Mouse (Mus musculus): ENCODE measurements around the gene Fer1l4. TPM values are rescaled to one million over a fixed set of nuclear protein-coding genes. Genes with fewer than 3 reads are reported as not detected.

The Fer1l4 gene
- not detected in 2 replicates for polyA plus RNA-seq (2014; fragmentation: Nextera tagmentation; extraction: Ambion mirVana)

DNA sequence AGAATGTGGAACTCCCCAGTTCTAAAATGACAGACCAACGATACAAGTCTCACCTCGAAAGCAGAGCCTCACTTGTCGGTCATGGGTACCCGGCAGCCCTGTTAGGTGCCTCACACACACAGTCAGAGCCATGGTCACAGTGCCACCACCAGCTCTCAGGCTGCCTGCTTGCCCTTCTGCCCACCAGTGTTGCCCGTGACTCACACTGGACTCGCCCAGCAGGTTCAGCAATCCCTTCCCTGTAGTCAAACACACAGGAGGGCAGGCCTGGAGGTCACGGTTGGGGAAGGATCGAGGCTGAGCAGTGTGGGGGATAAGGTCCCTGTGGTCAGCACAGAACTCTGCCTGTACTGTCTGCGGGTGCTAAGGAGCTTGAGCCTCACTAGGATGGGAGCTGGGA lies at the start of gene Fer1l4:
Gene Fer1l4 (minus strand): TSS at position 132 of the 400 bp plus-strand sequence.
- 89% methylated on average over 9 of the region's 9 CpGs for WGBS

DNA sequence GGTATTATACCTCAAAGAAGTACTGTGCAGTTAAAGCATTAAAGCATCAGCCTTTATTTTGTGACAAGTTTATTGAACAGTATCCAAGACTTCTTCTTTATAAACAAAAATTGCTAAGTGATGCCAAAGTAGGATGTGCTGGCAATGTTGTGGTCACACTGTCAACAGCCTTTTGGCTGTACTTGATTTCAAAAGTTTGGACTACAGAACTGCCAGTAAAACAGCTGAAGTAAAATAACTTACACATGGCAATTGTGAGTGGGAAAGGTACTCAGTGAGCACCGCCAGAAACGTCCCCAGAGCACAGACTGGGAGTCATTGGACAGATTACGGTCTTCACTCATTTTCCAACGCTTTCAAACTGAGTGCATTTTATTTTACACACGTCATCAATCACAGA lies 39.2 kb upstream of the Fer1l4 start:
- DNase-seq (ENCODE audit: low spot score) = no peak
- H3K4me2 ChIP-seq (ENCODE audit: low read depth) = no peak overlapping the region
- H3K27me3 ChIP-seq (ENCODE audit: control insufficient read depth, insufficient read depth, low read length) = no peaks in the 10 kb centered on the region
- H3K27ac ChIP-seq (ENCODE audit: low read depth, low read length) = no peak overlapping the region
- H3K4me1 ChIP-seq (ENCODE audit: control insufficient read depth, insufficient read depth, low read length) = no peaks in the 10 kb centered on the region
- no peak overlapping the region for H3K4me3 ChIP-seq (ENCODE audit: low read depth, low read length)
- no peak for ATAC-seq (ENCODE audit: insufficient read depth, low FRiP score, low TSS enrichment)
- WGBS = 91% methylated on average over 5 of the region's 5 CpGs
- no peaks in the 10 kb centered on the region for H3K9me3 ChIP-seq (ENCODE audit: control insufficient read depth, low read length)
- no peak overlapping the region for H3K9ac ChIP-seq (ENCODE audit: low read length)
- H3K36me3 ChIP-seq (ENCODE audit: control insufficient read depth, insufficient read depth, low read length) = peaks cover 6% of the 10 kb centered on the region

More for the DNA sequence above, at the start of gene Fer1l4:
- DNase-seq (ENCODE audit: low spot score) (no peak), ATAC-seq (ENCODE audit: insufficient read depth, low FRiP score, low TSS enrichment) (no peak)
- Histone ChIP-seq H3K9ac (ENCODE audit: low read length) (no peak within 1 kb of the TSS), H3K36me3 (ENCODE audit: control insufficient read depth, insufficient read depth, low read length) (no peaks in the 10 kb centered on the region), H3K9me3 (ENCODE audit: control insufficient read depth, low read length) (no peaks in the 10 kb centered on the region), H3K4me2 (ENCODE audit: low read depth) (no peak within 1 kb of the TSS), H3K4me1 (ENCODE audit: control insufficient read depth, insufficient read depth, low read length) (no peaks in the 10 kb centered on the region), H3K27ac (ENCODE audit: low read depth, low read length) (no peak within 1 kb of the TSS), H3K4me3 (ENCODE audit: low read depth, low read length) (no peak within 1 kb of the TSS), H3K27me3 (ENCODE audit: control insufficient read depth, insufficient read depth, low read length) (no peaks in the 10 kb centered on the region)

DNA sequence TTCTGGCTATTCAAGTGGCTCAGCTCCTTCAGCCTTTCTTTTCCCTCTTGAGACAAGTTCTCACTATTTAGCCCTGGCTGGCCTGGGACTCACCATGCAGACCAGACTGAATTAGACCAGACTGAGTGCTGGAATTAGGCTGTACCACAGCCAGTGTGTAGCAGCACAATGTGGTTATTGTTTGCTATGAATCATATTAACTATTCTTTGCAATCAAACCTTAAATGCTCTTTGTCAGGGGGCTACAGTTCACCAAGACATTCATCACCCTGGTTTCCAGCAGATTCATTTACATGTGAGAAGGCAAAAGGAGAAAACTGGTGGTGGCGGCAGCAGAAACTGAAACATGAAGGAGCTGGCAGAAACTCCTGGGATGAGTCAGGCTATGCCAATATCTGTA lies 37.1 kb upstream of the Fer1l4 start:
- no peak for ATAC-seq (ENCODE audit: insufficient read depth, low FRiP score, low TSS enrichment)
- Histone ChIP-seq H3K36me3 (ENCODE audit: control insufficient read depth, insufficient read depth, low read length) (no peaks in the 10 kb centered on the region), H3K9me3 (ENCODE audit: control insufficient read depth, low read length) (no peaks in the 10 kb centered on the region), H3K4me2 (ENCODE audit: low read depth) (no peak overlapping the region), H3K27me3 (ENCODE audit: control insufficient read depth, insufficient read depth, low read length) (no peaks in the 10 kb centered on the region), H3K4me3 (ENCODE audit: low read depth, low read length) (no peak overlapping the region), H3K4me1 (ENCODE audit: control insufficient read depth, insufficient read depth, low read length) (no peaks in the 10 kb centered on the region), H3K9ac (ENCODE audit: low read length) (no peak overlapping the region), H3K27ac (ENCODE audit: low read depth, low read length) (no peak overlapping the region)
- 75% methylated on average over 1 of the region's 1 CpGs for WGBS
- no peak for DNase-seq (ENCODE audit: low spot score)

DNA sequence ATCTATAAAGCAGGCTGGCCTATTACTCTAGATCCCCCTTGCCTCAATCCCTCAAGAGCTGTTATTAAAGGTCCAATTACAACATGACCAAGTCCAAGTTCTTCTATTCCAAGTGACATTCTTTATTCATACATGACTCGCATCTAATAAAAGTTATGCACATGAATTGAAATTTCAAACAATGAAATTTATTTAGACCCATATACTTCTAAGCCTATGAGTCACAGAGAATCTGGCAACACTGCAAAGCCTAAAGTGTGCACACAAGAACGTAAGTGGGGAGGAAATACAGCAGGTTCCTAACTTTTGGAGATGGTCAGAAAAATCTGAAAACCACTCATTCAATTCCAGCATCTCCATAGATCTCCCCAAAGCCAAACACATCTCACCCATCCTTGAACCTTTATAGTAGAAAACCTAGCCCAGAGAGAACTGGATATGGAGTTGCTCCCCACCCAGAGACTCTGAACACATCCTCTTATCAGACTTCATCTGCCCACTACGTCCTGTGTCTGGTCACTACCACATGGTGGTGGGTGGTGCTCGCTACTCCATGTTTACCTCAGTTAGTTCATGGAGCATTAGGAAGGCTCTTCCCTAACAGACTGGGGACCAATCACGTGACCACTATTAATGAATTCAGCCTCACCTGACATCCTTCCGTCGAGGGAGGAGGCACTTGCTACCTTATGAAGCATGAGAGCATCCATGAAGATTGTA lies 34.8 kb upstream of the Fer1l4 start:
- H3K9me3 ChIP-seq (ENCODE audit: control insufficient read depth, low read length) = no peaks in the 10 kb centered on the region
- no peaks in the 10 kb centered on the region for H3K4me1 ChIP-seq (ENCODE audit: control insufficient read depth, insufficient read depth, low read length)
- no peak overlapping the region for H3K9ac ChIP-seq (ENCODE audit: low read length)
- DNase-seq (ENCODE audit: low spot score) (no peak), ATAC-seq (ENCODE audit: insufficient read depth, low FRiP score, low TSS enrichment) (no peak)
- H3K4me2 ChIP-seq (ENCODE audit: low read depth) = no peak overlapping the region
- no peaks in the 10 kb centered on the region for H3K27me3 ChIP-seq (ENCODE audit: control insufficient read depth, insufficient read depth, low read length)
- no peak overlapping the region for H3K27ac ChIP-seq (ENCODE audit: low read depth, low read length)
- no peaks in the 10 kb centered on the region for H3K36me3 ChIP-seq (ENCODE audit: control insufficient read depth, insufficient read depth, low read length)
- WGBS = 91% methylated on average over 7 of the region's 7 CpGs
- no peak overlapping the region for H3K4me3 ChIP-seq (ENCODE audit: low read depth, low read length)

DNA sequence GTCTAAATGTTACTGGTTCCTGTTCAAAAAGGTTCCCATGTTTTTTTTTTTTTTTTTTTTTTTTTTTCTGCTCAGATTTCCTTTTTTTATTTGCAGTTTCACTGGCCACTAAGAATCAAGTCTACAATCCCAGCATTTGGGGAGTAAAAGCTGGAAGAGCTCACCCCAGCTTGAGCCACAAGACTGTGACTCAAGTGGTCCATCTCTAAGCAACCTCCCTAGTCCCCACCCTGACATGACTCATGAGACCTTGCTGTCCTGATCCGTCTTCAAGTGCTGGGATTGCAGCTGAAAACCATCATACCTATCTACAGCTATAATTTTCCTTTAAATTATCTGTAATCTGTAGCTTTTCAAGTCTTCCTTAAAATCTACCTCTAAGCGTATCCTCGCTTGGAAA lies 31.8 kb upstream of the Fer1l4 start:
- Histone ChIP-seq H3K9ac (ENCODE audit: low read length) (no peak overlapping the region), H3K27me3 (ENCODE audit: control insufficient read depth, insufficient read depth, low read length) (no peaks in the 10 kb centered on the region), H3K4me3 (ENCODE audit: low read depth, low read length) (no peak overlapping the region), H3K27ac (ENCODE audit: low read depth, low read length) (no peak overlapping the region), H3K4me2 (ENCODE audit: low read depth) (no peak overlapping the region), H3K9me3 (ENCODE audit: control insufficient read depth, low read length) (no peaks in the 10 kb centered on the region), H3K4me1 (ENCODE audit: control insufficient read depth, insufficient read depth, low read length) (no peaks in the 10 kb centered on the region), H3K36me3 (ENCODE audit: control insufficient read depth, insufficient read depth, low read length) (no peaks in the 10 kb centered on the region)
- WGBS = 92% methylated on average over 3 of the region's 3 CpGs
- DNase-seq (ENCODE audit: low spot score) = no peak
- ATAC-seq (ENCODE audit: insufficient read depth, low FRiP score, low TSS enrichment) = no peak

GRCm38 (mm10) chr2:156080391-156080790 lies 27.6 kb upstream of the Fer1l4 start:
- Histone ChIP-seq H3K4me2 (ENCODE audit: low read depth) (no peak overlapping the region), H3K27ac (ENCODE audit: low read depth, low read length) (no peak overlapping the region), H3K9ac (ENCODE audit: low read length) (no peak overlapping the region), H3K4me3 (ENCODE audit: low read depth, low read length) (no peak overlapping the region), H3K4me1 (ENCODE audit: control insufficient read depth, insufficient read depth, low read length) (no peaks in the 10 kb centered on the region), H3K9me3 (ENCODE audit: control insufficient read depth, low read length) (no peaks in the 10 kb centered on the region), H3K36me3 (ENCODE audit: control insufficient read depth, insufficient read depth, low read length) (peaks cover 18% of the 10 kb centered on the region), H3K27me3 (ENCODE audit: control insufficient read depth, insufficient read depth, low read length) (no peaks in the 10 kb centered on the region)
- WGBS = 89% methylated on average over 7 of the region's 7 CpGs
- DNase-seq (ENCODE audit: low spot score) (no peak), ATAC-seq (ENCODE audit: insufficient read depth, low FRiP score, low TSS enrichment) (no peak)

- Histone ChIP-seq H3K27ac (ENCODE audit: low read depth, low read length) (no peak overlapping the region), H3K4me3 (ENCODE audit: low read depth, low read length) (no peak overlapping the region), H3K9ac (ENCODE audit: low read length) (no peak overlapping the region), H3K9me3 (ENCODE audit: control insufficient read depth, low read length) (no peaks in the 10 kb centered on the region), H3K4me2 (ENCODE audit: low read depth) (no peak overlapping the region), H3K27me3 (ENCODE audit: control insufficient read depth, insufficient read depth, low read length) (no peaks in the 10 kb centered on the region), H3K36me3 (ENCODE audit: control insufficient read depth, insufficient read depth, low read length) (peaks cover 20% of the 10 kb centered on the region), H3K4me1 (ENCODE audit: control insufficient read depth, insufficient read depth, low read length) (no peaks in the 10 kb centered on the region)
- WGBS = 65% methylated on average over 4 of the region's 4 CpGs
- ATAC-seq (ENCODE audit: insufficient read depth, low FRiP score, low TSS enrichment) (no peak; the same call in 1 of the 2 replicates), DNase-seq (ENCODE audit: low spot score) (no peak)
Observed at GRCm38 (mm10) chr2:156079674-156080073, 26.9 kb upstream of the Fer1l4 start.

- DNase-seq (ENCODE audit: low spot score) = no peak
- 93% methylated on average over 8 of the region's 8 CpGs for WGBS
- H3K4me3 ChIP-seq (ENCODE audit: low read depth, low read length) = no peak overlapping the region
- H3K27me3 ChIP-seq (ENCODE audit: control insufficient read depth, insufficient read depth, low read length) = no peaks in the 10 kb centered on the region
- H3K4me1 ChIP-seq (ENCODE audit: control insufficient read depth, insufficient read depth, low read length) = no peaks in the 10 kb centered on the region
- H3K4me2 ChIP-seq (ENCODE audit: low read depth) = no peak overlapping the region
- no peak overlapping the region for H3K9ac ChIP-seq (ENCODE audit: low read length)
- ATAC-seq (ENCODE audit: insufficient read depth, low FRiP score, low TSS enrichment) = no peak
- no peak overlapping the region for H3K27ac ChIP-seq (ENCODE audit: low read depth, low read length)
- H3K9me3 ChIP-seq (ENCODE audit: control insufficient read depth, low read length) = no peaks in the 10 kb centered on the region
- peaks cover 22% of the 10 kb centered on the region for H3K36me3 ChIP-seq (ENCODE audit: control insufficient read depth, insufficient read depth, low read length)
Observed at GRCm38 (mm10) chr2:156079183-156079560, 26.4 kb upstream of the Fer1l4 start.

GRCm38 (mm10) chr2:156078421-156079182 lies 25.9 kb upstream of the Fer1l4 start:
- ATAC-seq (ENCODE audit: insufficient read depth, low FRiP score, low TSS enrichment) (no peak), DNase-seq (ENCODE audit: low spot score) (no peak)
- Histone ChIP-seq H3K27me3 (ENCODE audit: control insufficient read depth, insufficient read depth, low read length) (no peaks in the 10 kb centered on the region), H3K4me3 (ENCODE audit: low read depth, low read length) (no peak overlapping the region), H3K9me3 (ENCODE audit: control insufficient read depth, low read length) (no peaks in the 10 kb centered on the region), H3K36me3 (ENCODE audit: control insufficient read depth, insufficient read depth, low read length) (peaks cover 27% of the 10 kb centered on the region), H3K4me1 (ENCODE audit: control insufficient read depth, insufficient read depth, low read length) (no peaks in the 10 kb centered on the region), H3K27ac (ENCODE audit: low read depth, low read length) (no peak overlapping the region), H3K9ac (ENCODE audit: low read length) (no peak overlapping the region), H3K4me2 (ENCODE audit: low read depth) (no peak overlapping the region)
- WGBS = 93% methylated on average over 16 of the region's 16 CpGs
